Mouse (Mus musculus): ENCODE results near the gene 1700013G24Rik. TPM values are rescaled to one million over a fixed set of nuclear protein-coding genes. Genes with fewer than 3 reads are reported as not detected.
A peak's percentile ranks its signal among the peaks of the same experiment; 100 is the strongest.

1700013G24Rik gene
- polyA plus RNA-seq, 1 experiment from 2014 or later = not detected

GRCm38 (mm10) chr4:137489996-137490395 is 36.9 kb downstream of the 1700013G24Rik start:
- Histone ChIP-seq H3K9me3 (replicated peaks; ENCODE audit: control insufficient read depth, low read length) (no peaks in the 10 kb centered on the region), H3K4me1 (ENCODE audit: control insufficient read depth, insufficient read depth, low read length) (peaks cover 83% of the 10 kb centered on the region), H3K4me3 (ENCODE audit: low read depth, low read length) (no peak overlapping the region), H3K27ac (ENCODE audit: low read depth, low read length) (peak overlapping the region; percentile 96), H3K4me2 (no peak overlapping the region), H3K27me3 (ENCODE audit: control insufficient read depth, insufficient read depth, low read length) (no peaks in the 10 kb centered on the region), H3K36me3 (ENCODE audit: control insufficient read depth, insufficient read depth, low read length) (no peaks in the 10 kb centered on the region), H3K9ac (ENCODE audit: low read depth, low read length) (peak overlapping the region; percentile 68; the same call in 1 of the 2 replicates)
- ATAC-seq (replicated peaks; ENCODE audit: insufficient number of reproducible peaks, low FRiP score, low TSS enrichment) = no peak
- WGBS (ENCODE audit: insufficient replicate concordance) = 40% methylated on average over 8 of the region's 8 CpGs

GRCm38 (mm10) chr4:137492563-137492962 is 39.5 kb downstream of the 1700013G24Rik start:
- no peaks in the 10 kb centered on the region for H3K9me3 ChIP-seq (replicated peaks; ENCODE audit: control insufficient read depth, low read length)
- peak overlapping the region; percentile 37 for H3K27ac ChIP-seq (ENCODE audit: low read depth, low read length)
- no peak overlapping the region for H3K4me2 ChIP-seq
- H3K4me1 ChIP-seq (ENCODE audit: control insufficient read depth, insufficient read depth, low read length) = peaks cover 78% of the 10 kb centered on the region
- no peaks in the 10 kb centered on the region for H3K36me3 ChIP-seq (ENCODE audit: control insufficient read depth, insufficient read depth, low read length)
- H3K27me3 ChIP-seq (ENCODE audit: control insufficient read depth, insufficient read depth, low read length) = no peaks in the 10 kb centered on the region
- H3K9ac ChIP-seq (ENCODE audit: low read depth, low read length) = no peak overlapping the region
- no peak for ATAC-seq (replicated peaks; ENCODE audit: insufficient number of reproducible peaks, low FRiP score, low TSS enrichment)
- 80% methylated on average over 11 of the region's 11 CpGs for WGBS (ENCODE audit: insufficient replicate concordance)
- H3K4me3 ChIP-seq (ENCODE audit: low read depth, low read length) = no peak overlapping the region

- no peaks in the 10 kb centered on the region for H3K9me3 ChIP-seq (replicated peaks; ENCODE audit: control insufficient read depth, low read length)
- peaks cover 78% of the 10 kb centered on the region for H3K4me1 ChIP-seq (ENCODE audit: control insufficient read depth, insufficient read depth, low read length)
- no peak for ATAC-seq (replicated peaks; ENCODE audit: insufficient number of reproducible peaks, low FRiP score, low TSS enrichment)
- H3K4me3 ChIP-seq (ENCODE audit: low read depth, low read length) = no peak overlapping the region
- H3K36me3 ChIP-seq (ENCODE audit: control insufficient read depth, insufficient read depth, low read length) = no peaks in the 10 kb centered on the region
- H3K27ac ChIP-seq (ENCODE audit: low read depth, low read length) = peak overlapping the region; percentile 37; the same call in 1 of the 2 replicates
- no peaks in the 10 kb centered on the region for H3K27me3 ChIP-seq (ENCODE audit: control insufficient read depth, insufficient read depth, low read length)
- H3K9ac ChIP-seq (ENCODE audit: low read depth, low read length) = no peak overlapping the region
- no peak overlapping the region for H3K4me2 ChIP-seq
- 83% methylated on average over 4 of the region's 4 CpGs for WGBS (ENCODE audit: insufficient replicate concordance)
Measured at GRCm38 (mm10) chr4:137493187-137493586, 40.1 kb downstream of the 1700013G24Rik start.

GRCm38 (mm10) chr4:137494751-137495500 is 41.8 kb downstream of the 1700013G24Rik start:
- Histone ChIP-seq H3K4me3 (ENCODE audit: low read depth, low read length) (0 out of 2 replicates have a peak overlapping the region, but pooled peaks have one; percentile 2), H3K27ac (ENCODE audit: low read depth, low read length) (peak overlapping the region; percentile 92), H3K27me3 (ENCODE audit: control insufficient read depth, insufficient read depth, low read length) (no peaks in the 10 kb centered on the region), H3K36me3 (ENCODE audit: control insufficient read depth, insufficient read depth, low read length) (no peaks in the 10 kb centered on the region), H3K4me1 (ENCODE audit: control insufficient read depth, insufficient read depth, low read length) (peaks cover 78% of the 10 kb centered on the region), H3K4me2 (peak overlapping the region; percentile 23), H3K9me3 (replicated peaks; ENCODE audit: control insufficient read depth, low read length) (no peaks in the 10 kb centered on the region), H3K9ac (ENCODE audit: low read depth, low read length) (peak overlapping the region; percentile 66)
- WGBS (ENCODE audit: insufficient replicate concordance) = 9% methylated on average over 18 of the region's 19 CpGs
- ATAC-seq (replicated peaks; ENCODE audit: insufficient number of reproducible peaks, low FRiP score, low TSS enrichment) = peak; percentile 50

GRCm38 (mm10) chr4:137495501-137496100 is 42.5 kb downstream of the 1700013G24Rik start:
- peaks cover 78% of the 10 kb centered on the region for H3K4me1 ChIP-seq (ENCODE audit: control insufficient read depth, insufficient read depth, low read length)
- H3K4me3 ChIP-seq (ENCODE audit: low read depth, low read length) = no peak overlapping the region
- ATAC-seq (replicated peaks; ENCODE audit: insufficient number of reproducible peaks, low FRiP score, low TSS enrichment) = no peak

DNA sequence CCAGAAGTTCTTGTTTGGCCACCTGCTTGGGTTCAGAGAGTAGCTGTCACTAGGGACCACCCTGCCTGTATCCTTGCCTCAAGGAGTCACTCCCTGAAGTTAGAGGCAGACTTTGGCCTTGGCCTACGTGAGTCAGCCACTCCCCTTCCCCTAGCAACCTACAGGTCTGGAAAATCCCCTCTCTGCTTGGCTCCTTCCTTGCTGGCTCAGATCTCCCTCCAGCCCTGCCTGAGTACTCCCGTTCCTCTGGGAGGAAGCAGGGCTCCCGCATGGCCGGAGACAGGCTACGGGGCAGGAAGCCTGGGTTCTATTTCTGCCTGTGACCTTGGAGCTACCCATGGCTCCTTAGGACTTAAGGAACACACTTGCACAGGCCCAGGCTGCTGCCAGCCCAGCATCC is 44.3 kb downstream of the 1700013G24Rik start:
- Histone ChIP-seq H3K9me3 (replicated peaks; ENCODE audit: control insufficient read depth, low read length) (no peaks in the 10 kb centered on the region), H3K36me3 (ENCODE audit: control insufficient read depth, insufficient read depth, low read length) (peaks cover 3% of the 10 kb centered on the region), H3K27ac (ENCODE audit: low read depth, low read length) (peak overlapping the region; percentile 72), H3K4me2 (no peak overlapping the region), H3K27me3 (ENCODE audit: control insufficient read depth, insufficient read depth, low read length) (no peaks in the 10 kb centered on the region), H3K9ac (ENCODE audit: low read depth, low read length) (no peak overlapping the region), H3K4me3 (ENCODE audit: low read depth, low read length) (no peak overlapping the region), H3K4me1 (ENCODE audit: control insufficient read depth, insufficient read depth, low read length) (peaks cover 82% of the 10 kb centered on the region)
- no peak for ATAC-seq (replicated peaks; ENCODE audit: insufficient number of reproducible peaks, low FRiP score, low TSS enrichment)
- WGBS (ENCODE audit: insufficient replicate concordance) = 51% methylated on average over 5 of the region's 5 CpGs

More at GRCm38 (mm10) chr4:137495501-137496100, 42.5 kb downstream of the 1700013G24Rik start:
- no peaks in the 10 kb centered on the region for H3K36me3 ChIP-seq (ENCODE audit: control insufficient read depth, insufficient read depth, low read length)
- H3K27ac ChIP-seq (ENCODE audit: low read depth, low read length) = peak overlapping the region; percentile 92
- no peaks in the 10 kb centered on the region for H3K27me3 ChIP-seq (ENCODE audit: control insufficient read depth, insufficient read depth, low read length)
- H3K4me2 ChIP-seq = peak overlapping the region; percentile 23
- peak overlapping the region; percentile 66; the same call in 1 of the 2 replicates for H3K9ac ChIP-seq (ENCODE audit: low read depth, low read length)
- H3K9me3 ChIP-seq (replicated peaks; ENCODE audit: control insufficient read depth, low read length) = no peaks in the 10 kb centered on the region
- WGBS (ENCODE audit: insufficient replicate concordance) = 48% methylated on average over 6 of the region's 6 CpGs

- Histone ChIP-seq H3K9ac (ENCODE audit: low read depth, low read length) (peak overlapping the region; percentile 47), H3K4me3 (ENCODE audit: low read depth, low read length) (no peak overlapping the region), H3K4me1 (ENCODE audit: control insufficient read depth, insufficient read depth, low read length) (peaks cover 75% of the 10 kb centered on the region), H3K36me3 (ENCODE audit: control insufficient read depth, insufficient read depth, low read length) (peaks cover 8% of the 10 kb centered on the region), H3K27me3 (ENCODE audit: control insufficient read depth, insufficient read depth, low read length) (no peaks in the 10 kb centered on the region), H3K27ac (ENCODE audit: low read depth, low read length) (peak overlapping the region; percentile 72), H3K4me2 (no peak overlapping the region), H3K9me3 (replicated peaks; ENCODE audit: control insufficient read depth, low read length) (no peaks in the 10 kb centered on the region)
- 41% methylated on average over 9 of the region's 9 CpGs for WGBS (ENCODE audit: insufficient replicate concordance)
- 0 out of 2 replicates have a peak, but pooled peaks have one; percentile 19 for ATAC-seq (replicated peaks; ENCODE audit: insufficient number of reproducible peaks, low FRiP score, low TSS enrichment)
Measured at GRCm38 (mm10) chr4:137497892-137498722, 45.0 kb downstream of the 1700013G24Rik start.

- H3K4me3 ChIP-seq (ENCODE audit: low read depth, low read length) = no peak overlapping the region
- peaks cover 12% of the 10 kb centered on the region for H3K36me3 ChIP-seq (ENCODE audit: control insufficient read depth, insufficient read depth, low read length)
- no peak for ATAC-seq (replicated peaks; ENCODE audit: insufficient number of reproducible peaks, low FRiP score, low TSS enrichment)
- 76% methylated on average over 9 of the region's 9 CpGs for WGBS (ENCODE audit: insufficient replicate concordance)
- H3K27ac ChIP-seq (ENCODE audit: low read depth, low read length) = peak overlapping the region; percentile 72
- no peaks in the 10 kb centered on the region for H3K27me3 ChIP-seq (ENCODE audit: control insufficient read depth, insufficient read depth, low read length)
- peak overlapping the region; percentile 47 for H3K9ac ChIP-seq (ENCODE audit: low read depth, low read length)
- no peak overlapping the region for H3K4me2 ChIP-seq
- H3K4me1 ChIP-seq (ENCODE audit: control insufficient read depth, insufficient read depth, low read length) = peaks cover 70% of the 10 kb centered on the region
- no peaks in the 10 kb centered on the region for H3K9me3 ChIP-seq (replicated peaks; ENCODE audit: control insufficient read depth, low read length)
Measured at GRCm38 (mm10) chr4:137498882-137499583, 45.9 kb downstream of the 1700013G24Rik start.

Measured in heart, embryonic 11.5 days (tissue).